Mouse (Mus musculus): ENCODE results near the gene Gm47955.

GRCm38 (mm10) chr1:82973901-82974300, 13.8 kb downstream of the Gm47955 start:
- TF ChIP-seq EP300 (IDR thresholded peaks at IDR 0.05; ENCODE audit: low read depth) = no peak
- TF ChIP-seq CTCF (IDR thresholded peaks at IDR 0.05; ENCODE audit: low read depth) = no peak
